ENCODE assay signal across 24 mouse cellular contexts in the genomic region with DNA sequence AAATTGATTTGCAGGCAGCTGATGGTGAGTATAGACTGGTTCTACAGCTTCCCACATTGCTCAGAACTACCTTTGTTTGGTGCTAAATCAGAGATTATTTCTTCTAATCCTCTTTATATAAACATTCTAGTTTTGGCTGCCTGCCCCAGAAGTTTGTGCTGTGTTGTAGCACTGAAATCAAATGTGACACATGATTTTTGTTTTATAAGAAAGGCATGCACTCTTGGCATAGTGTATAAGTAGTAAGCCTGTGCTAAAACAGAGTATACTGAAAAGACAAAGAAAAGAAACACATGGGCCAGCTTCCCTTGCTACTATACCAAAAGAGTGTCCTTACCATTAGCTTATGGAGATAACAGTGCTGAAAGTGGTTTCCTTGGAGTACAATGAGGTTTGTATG.
A peak's percentile ranks its signal among the peaks of the same experiment; 100 is the strongest.
DNase-seq lines count a peak whose midpoint lies in the region; ATAC-seq and TF ChIP-seq lines count a peak whose summit lies in the region.
"Had no signal": no experiment of that assay in that cellular context is flagged by ENCODE, and none has a peak within 500 bp of the region (broad histone marks: within the 10 kb centered on the region; RNA-seq: fewer than 3 reads in every experiment).

No protein-coding gene starts in this region.

- H3K36me3 ChIP-seq in embryonic facial prominence, embryonic 14.5 days (ENCODE audit: control insufficient read depth, insufficient read depth, low read length) = no peaks in the 10 kb centered on the region
- no peaks in the 10 kb centered on the region for H3K36me3 ChIP-seq in embryonic facial prominence, embryonic 10.5 days (replicated peaks)
- H3K36me3 ChIP-seq in lung, embryonic 14.5 days (ENCODE audit: insufficient read depth) = no peaks in the 10 kb centered on the region
- no peaks in the 10 kb centered on the region for H3K36me3 ChIP-seq in lung, postnatal 0 days (ENCODE audit: insufficient read depth, low read length)
- H3K36me3 ChIP-seq: embryonic facial prominence, embryonic 13.5 days; forebrain, embryonic 15.5 days; G1E had no signal

- no peak overlapping the region for H3K4me2 ChIP-seq in embryonic facial prominence, embryonic 14.5 days (ENCODE audit: low read depth, low read length)
- no peak overlapping the region for H3K4me2 ChIP-seq in lung, embryonic 14.5 days
- no peak overlapping the region for H3K4me2 ChIP-seq in lung, postnatal 0 days (replicated peaks; ENCODE audit: low read depth, low read length)
- H3K4me2 ChIP-seq: embryonic facial prominence, embryonic 13.5 days; forebrain, embryonic 13.5 days; forebrain, embryonic 15.5 days had no signal

- no peak for TF ChIP-seq CTCF in lung, embryonic 14.5 days (IDR thresholded peaks at IDR 0.05; ENCODE audit: low read depth)
- TF ChIP-seq CTCF in lung, postnatal 0 days (IDR thresholded peaks at IDR 0.05) = no peak

- no peaks in the 10 kb centered on the region for H3K27me3 ChIP-seq in embryonic facial prominence, embryonic 14.5 days (replicated peaks; ENCODE audit: control insufficient read depth, insufficient read depth, low read length)
- H3K27me3 ChIP-seq in embryonic facial prominence, embryonic 10.5 days (replicated peaks; ENCODE audit: low read depth, poor library complexity, severe bottlenecking) = no peaks in the 10 kb centered on the region
- no peaks in the 10 kb centered on the region for H3K27me3 ChIP-seq in lung, embryonic 14.5 days (ENCODE audit: insufficient read depth, low read length)
- H3K27me3 ChIP-seq in lung, postnatal 0 days (replicated peaks; ENCODE audit: insufficient read depth, low read length) = no peaks in the 10 kb centered on the region
- H3K27me3 ChIP-seq: CH12.LX; embryonic facial prominence, embryonic 13.5 days; forebrain, embryonic 13.5 days; forebrain, embryonic 15.5 days; Patski had no signal

- no peak for TF ChIP-seq EP300 in lung, postnatal 0 days (IDR thresholded peaks at IDR 0.05)

- peak; percentile 67 for DNase-seq in embryonic facial prominence, embryonic 14.5 days (ENCODE audit: low spot score)
- no peak for DNase-seq in embryonic facial prominence, embryonic 10.5 days (ENCODE audit: low spot score)
- peak; percentile 72 for DNase-seq in lung, embryonic 14.5 days
- no peak for DNase-seq in lung, postnatal 10 days
- peak; percentile 3 for DNase-seq in lung, postnatal 0 days (ENCODE audit: low spot score)
- no peak for DNase-seq in lung, postnatal 14 days
- DNase-seq: adrenal gland, adult 8-10 months; adrenal gland, postnatal 14 days; adrenal gland, postnatal 36 days; B cell, adult 2 months; cerebellum, adult 11-12 months; cerebellum, adult 2 months; cerebellum, adult 9-10 months; cerebellum, postnatal 10 days; cerebellum, postnatal 25 days; forebrain, postnatal 0 days had no signal

- H3K9me3 ChIP-seq in embryonic facial prominence, embryonic 14.5 days (ENCODE audit: control insufficient read depth, low read length) = no peaks in the 10 kb centered on the region
- H3K9me3 ChIP-seq in embryonic facial prominence, embryonic 10.5 days = no peaks in the 10 kb centered on the region
- H3K9me3 ChIP-seq in lung, embryonic 14.5 days (ENCODE audit: low read depth, low read length) = no peaks in the 10 kb centered on the region
- H3K9me3 ChIP-seq in lung, postnatal 0 days (ENCODE audit: low read length) = no peaks in the 10 kb centered on the region
- H3K9me3 ChIP-seq: embryonic facial prominence, embryonic 13.5 days; forebrain, embryonic 13.5 days; forebrain, embryonic 15.5 days; G1E had no signal

- no peak overlapping the region for H3K9ac ChIP-seq in embryonic facial prominence, embryonic 14.5 days (ENCODE audit: low read depth, low read length)
- H3K9ac ChIP-seq in lung, embryonic 14.5 days = no peak overlapping the region
- H3K9ac ChIP-seq in lung, postnatal 0 days (replicated peaks; ENCODE audit: low read depth) = no peak overlapping the region
- H3K9ac ChIP-seq: embryonic facial prominence, embryonic 13.5 days; forebrain, embryonic 13.5 days; forebrain, embryonic 15.5 days; forebrain, postnatal 0 days had no signal

- H3K4me3 ChIP-seq in embryonic facial prominence, embryonic 14.5 days (ENCODE audit: low read depth, low read length) = no peak overlapping the region
- no peak overlapping the region for H3K4me3 ChIP-seq in embryonic facial prominence, embryonic 10.5 days
- no peak overlapping the region for H3K4me3 ChIP-seq in lung, embryonic 14.5 days (ENCODE audit: low read depth, low read length)
- no peak overlapping the region for H3K4me3 ChIP-seq in lung, postnatal 0 days (ENCODE audit: low read depth, low read length)
- H3K4me3 ChIP-seq: embryonic facial prominence, embryonic 13.5 days; forebrain, embryonic 13.5 days; forebrain, embryonic 15.5 days had no signal

- ATAC-seq in embryonic facial prominence, embryonic 14.5 days (ENCODE audit: low read depth) = peak; percentile 68
- peak; percentile 58; the same call in 1 of the 2 replicates for ATAC-seq in lung, embryonic 14.5 days (ENCODE audit: insufficient read depth)
- no peak for ATAC-seq in lung, postnatal 0 days
- ATAC-seq: activated CD4-positive, CD25-positive, alpha-beta regulatory T cell, adult 4 months; CD4-positive, CD25-positive, alpha-beta regulatory T cell, adult 4 months; forebrain, embryonic 13.5 days; forebrain, embryonic 15.5 days; forebrain, postnatal 0 days; Patski had no signal

- no peak overlapping the region for H3K27ac ChIP-seq in embryonic facial prominence, embryonic 14.5 days (replicated peaks; ENCODE audit: low read depth, low read length)
- no peak overlapping the region for H3K27ac ChIP-seq in embryonic facial prominence, embryonic 10.5 days (replicated peaks)
- H3K27ac ChIP-seq in lung, embryonic 14.5 days (ENCODE audit: low read depth) = no peak overlapping the region
- H3K27ac ChIP-seq in lung, postnatal 0 days (ENCODE audit: low read length) = no peak overlapping the region
- H3K27ac ChIP-seq: embryonic facial prominence, embryonic 13.5 days; forebrain, embryonic 13.5 days; forebrain, embryonic 15.5 days had no signal

- H3K4me1 ChIP-seq in embryonic facial prominence, embryonic 14.5 days (ENCODE audit: control insufficient read depth, insufficient read depth, low read length) = no peaks in the 10 kb centered on the region
- H3K4me1 ChIP-seq in embryonic facial prominence, embryonic 10.5 days = no peaks in the 10 kb centered on the region
- no peaks in the 10 kb centered on the region for H3K4me1 ChIP-seq in lung, embryonic 14.5 days (ENCODE audit: insufficient read depth)
- no peaks in the 10 kb centered on the region for H3K4me1 ChIP-seq in lung, postnatal 0 days (ENCODE audit: insufficient read depth, low read depth, low read length)
- H3K4me1 ChIP-seq: embryonic facial prominence, embryonic 13.5 days; forebrain, embryonic 13.5 days had no signal

Comparison
In these comparisons a context has a peak if more than half of its experiments do, and no peak if none do; other contexts are left out.
1. DNase-seq: peak in embryonic facial prominence, embryonic 14.5 days (single experiment), lung, embryonic 14.5 days (single experiment) and lung, postnatal 0 days (single experiment); none in embryonic facial prominence, embryonic 10.5 days (single experiment), lung, postnatal 10 days (single experiment) and lung, postnatal 14 days (single experiment).